Mouse (Mus musculus) thymus, postnatal 0 days (tissue): ENCODE measurements around the gene Car5b. TPM values are rescaled to one million over a fixed set of nuclear protein-coding genes. Genes with fewer than 3 reads are reported as not detected.

ENCODE experiments used
- DNase-seq: peaks from one replicate; pipeline ENCODE4 v3.0.0-alpha.2; 2015; ENCODE audit warnings: low spot score
- polyA plus RNA-seq: library from polyadenylated mRNA; unstranded; fragments of >200 nt; fragmentation: Nextera tagmentation; extraction: Ambion mirVana; gene quantifications from 2 replicates; pipeline ENCODE4 v1.2.1, GENCODE M21; 2015

Gene Car5b
- polyA plus RNA-seq, 1 experiment from 2014 or later = 0.22 TPM

- DNase-seq = no peak
These were observed 46.7 kb downstream of the Car5b start for GRCm38 (mm10) chrX:163981092-163981491.

- DNase-seq = peak; percentile 92
These were observed 69.3 kb downstream of the Car5b start, which contains the start of gene Zrsr2 for GRCm38 (mm10) chrX:163958467-163958875. Gene Zrsr2 (minus strand): TSS chrX:163958661.

- peak; percentile 71 for DNase-seq
These were observed 69.9 kb downstream of the Car5b start for GRCm38 (mm10) chrX:163957803-163958466.

- no peak for DNase-seq
These were observed 70.4 kb downstream of the Car5b start for GRCm38 (mm10) chrX:163957381-163957780.

- DNase-seq = peak; percentile 3
These were observed 76.2 kb downstream of the Car5b start for GRCm38 (mm10) chrX:163951618-163952017.

DNA sequence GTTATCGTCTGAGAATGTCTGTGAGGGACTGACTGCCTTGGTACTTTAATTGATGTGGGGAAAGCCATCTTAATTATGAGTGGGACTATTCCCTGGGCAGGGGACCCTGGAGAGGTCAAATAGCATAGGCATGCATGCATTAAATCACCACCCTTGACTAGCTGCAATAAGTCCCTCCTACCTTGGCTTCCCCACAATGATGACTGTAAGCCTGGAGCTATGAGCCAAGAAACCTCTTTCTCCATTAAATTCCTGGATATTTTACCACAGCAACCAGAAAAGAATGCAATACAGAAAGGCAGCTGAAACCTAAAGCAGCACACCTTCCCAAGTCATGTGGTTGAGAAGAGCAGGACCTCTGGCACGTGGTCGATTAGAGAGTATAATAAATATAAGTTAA is 83.4 kb downstream of the Car5b start:
- DNase-seq = no peak

DNA sequence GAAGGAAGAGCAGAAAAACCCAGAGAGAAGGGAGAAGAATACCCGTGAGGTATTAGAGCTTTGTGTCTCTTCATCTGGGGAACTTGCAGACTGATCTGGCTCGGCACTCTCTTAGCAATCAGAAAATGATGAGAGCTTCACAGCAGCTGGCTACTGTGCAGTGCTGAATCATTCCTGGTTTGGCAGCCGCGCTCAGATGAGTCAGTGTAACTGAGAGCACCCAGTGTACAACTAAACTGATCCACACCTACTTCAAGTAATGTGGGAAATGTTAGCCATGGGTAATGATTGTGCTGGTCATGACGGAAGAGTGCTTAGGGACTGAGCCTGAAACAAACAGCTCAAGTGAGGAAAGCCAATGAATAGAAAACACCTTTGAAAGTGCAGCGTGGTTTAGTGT is 89.2 kb downstream of the Car5b start:
- no peak for DNase-seq

GRCm38 (mm10) chrX:163934731-163935130 is 93.1 kb downstream of the Car5b start:
- DNase-seq = no peak

DNA sequence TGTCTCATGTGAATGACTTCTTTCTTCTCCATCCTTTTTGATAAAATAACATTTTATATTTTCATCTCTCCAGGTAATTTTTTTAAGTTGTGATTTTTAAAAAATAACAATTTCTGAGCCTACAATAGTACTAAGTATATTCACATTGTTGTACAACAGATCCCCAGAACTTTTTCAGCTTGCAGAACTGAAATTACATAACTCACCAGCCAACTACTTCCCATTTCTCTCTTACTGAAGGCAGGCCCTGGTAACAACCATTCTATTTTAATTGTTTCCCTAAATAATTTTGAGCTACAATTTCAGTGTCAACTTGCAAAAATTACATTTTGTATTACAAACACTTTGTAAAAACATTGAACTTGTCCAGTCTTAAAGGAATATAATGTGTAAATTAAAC is 98.2 kb downstream of the Car5b start:
- DNase-seq = no peak

Other genes with a start within 250 kb of the Car5b start
- gene Ap1s2, start 119.0 kb downstream of the Car5b start, polyA plus RNA-seq = 11.3 and 13.5 TPM in 2 replicates
- 51.3 and 55.6 TPM in 2 replicates for gene Zrsr2, start 69.3 kb downstream of the Car5b start, polyA plus RNA-seq
- gene Siah1b, start 48.5 kb upstream of the Car5b start, polyA plus RNA-seq = 15.1 and 17.2 TPM in 2 replicates
- gene Cltrn, start 60.8 kb upstream of the Car5b start, polyA plus RNA-seq = 0.25 TPM in 1 of 2 replicates, not detected in the other
- gene Ace2, start 111.3 kb upstream of the Car5b start, polyA plus RNA-seq = 3.4 and 4.2 TPM in 2 replicates
- gene Bmx, start 230.2 kb upstream of the Car5b start, polyA plus RNA-seq = 0.39 and 0.72 TPM in 2 replicates
- 5.6 and 6.8 TPM in 2 replicates for gene Pir, start 241.4 kb upstream of the Car5b start, polyA plus RNA-seq